In genomic region chr2:171371751-171372150, GRCm38 (mm10) we compare ENCODE assay signal across 24 mouse cellular contexts.
A peak's percentile ranks its signal among the peaks of the same experiment; 100 is the strongest.
DNase-seq lines count a peak whose midpoint lies in the region; ATAC-seq and TF ChIP-seq lines count a peak whose summit lies in the region.
"Had no signal": no experiment of that assay in that cellular context is flagged by ENCODE, and none has a peak within 500 bp of the region (broad histone marks: within the 10 kb centered on the region; RNA-seq: fewer than 3 reads in every experiment).

No protein-coding gene starts in this region.

- no peak for TF ChIP-seq CTCF in lung, embryonic 14.5 days (IDR thresholded peaks at IDR 0.05; ENCODE audit: low read depth)

- ATAC-seq in hindbrain, embryonic 12.5 days (ENCODE audit: low FRiP score) = 0 out of 2 replicates have a peak, but pooled peaks have one; percentile 32
- ATAC-seq in hindbrain, embryonic 14.5 days (ENCODE audit: low FRiP score) = no peak
- ATAC-seq in lung, embryonic 14.5 days (ENCODE audit: insufficient read depth) = peak; percentile 78; the same call in 1 of the 2 replicates
- ATAC-seq in neural tube, embryonic 11.5 days (ENCODE audit: insufficient read depth, low FRiP score, low TSS enrichment) = no peak
- ATAC-seq: hindbrain, embryonic 16.5 days; intestine, postnatal 0 days had no signal

- H3K4me2 ChIP-seq in hindbrain, embryonic 12.5 days (replicated peaks) = no peak overlapping the region
- H3K4me2 ChIP-seq in hindbrain, embryonic 14.5 days (replicated peaks) = no peak overlapping the region
- no peak overlapping the region for H3K4me2 ChIP-seq in lung, embryonic 14.5 days
- no peak overlapping the region for H3K4me2 ChIP-seq in neural tube, embryonic 11.5 days (ENCODE audit: low read depth)
- H3K4me2 ChIP-seq: liver, embryonic 15.5 days; neural tube, embryonic 13.5 days; stomach, embryonic 15.5 days had no signal

- H3K36me3 ChIP-seq in hindbrain, embryonic 12.5 days = no peaks in the 10 kb centered on the region
- no peaks in the 10 kb centered on the region for H3K36me3 ChIP-seq in hindbrain, embryonic 14.5 days (replicated peaks; ENCODE audit: control insufficient read depth, insufficient read depth)
- no peaks in the 10 kb centered on the region for H3K36me3 ChIP-seq in lung, embryonic 14.5 days (ENCODE audit: insufficient read depth)
- H3K36me3 ChIP-seq in neural tube, embryonic 11.5 days (ENCODE audit: control insufficient read depth, insufficient read depth, low read length) = no peaks in the 10 kb centered on the region
- H3K36me3 ChIP-seq: forebrain, embryonic 10.5 days; liver, embryonic 15.5 days; neural tube, embryonic 13.5 days; stomach, embryonic 15.5 days had no signal

- no peaks in the 10 kb centered on the region for H3K9me3 ChIP-seq in hindbrain, embryonic 12.5 days (replicated peaks)
- no peaks in the 10 kb centered on the region for H3K9me3 ChIP-seq in hindbrain, embryonic 14.5 days (ENCODE audit: control insufficient read depth, low read length)
- H3K9me3 ChIP-seq in lung, embryonic 14.5 days (ENCODE audit: low read depth, low read length) = no peaks in the 10 kb centered on the region
- H3K9me3 ChIP-seq in neural tube, embryonic 11.5 days (ENCODE audit: control insufficient read depth, low read length) = no peaks in the 10 kb centered on the region
- H3K9me3 ChIP-seq: forebrain, embryonic 10.5 days; liver, embryonic 15.5 days; neural tube, embryonic 13.5 days; stomach, embryonic 15.5 days had no signal

- H3K4me1 ChIP-seq in hindbrain, embryonic 12.5 days = no peaks in the 10 kb centered on the region
- no peaks in the 10 kb centered on the region for H3K4me1 ChIP-seq in hindbrain, embryonic 14.5 days (replicated peaks; ENCODE audit: control insufficient read depth, insufficient read depth, low read length)
- H3K4me1 ChIP-seq in lung, embryonic 14.5 days (ENCODE audit: insufficient read depth) = no peaks in the 10 kb centered on the region
- H3K4me1 ChIP-seq in neural tube, embryonic 11.5 days (ENCODE audit: control insufficient read depth, insufficient read depth, low read length) = no peaks in the 10 kb centered on the region
- H3K4me1 ChIP-seq: forebrain, embryonic 10.5 days; liver, embryonic 15.5 days; megakaryocyte, embryonic 14.5 days; neural tube, embryonic 13.5 days; stomach, embryonic 15.5 days had no signal

- H3K27ac ChIP-seq in hindbrain, embryonic 12.5 days = no peak overlapping the region
- no peak overlapping the region for H3K27ac ChIP-seq in hindbrain, embryonic 14.5 days
- no peak overlapping the region for H3K27ac ChIP-seq in lung, embryonic 14.5 days (ENCODE audit: low read depth)
- no peak overlapping the region for H3K27ac ChIP-seq in neural tube, embryonic 11.5 days (ENCODE audit: low read depth, low read length)
- H3K27ac ChIP-seq: forebrain, embryonic 10.5 days; gastrocnemius, adult 2 months; left cerebral cortex, adult 2 months; liver, embryonic 15.5 days; neural tube, embryonic 13.5 days; stomach, embryonic 15.5 days had no signal

- no peak overlapping the region for H3K9ac ChIP-seq in hindbrain, embryonic 12.5 days
- H3K9ac ChIP-seq in hindbrain, embryonic 14.5 days = no peak overlapping the region
- H3K9ac ChIP-seq in lung, embryonic 14.5 days = no peak overlapping the region
- H3K9ac ChIP-seq in neural tube, embryonic 11.5 days (ENCODE audit: low read length) = no peak overlapping the region
- H3K9ac ChIP-seq: liver, embryonic 15.5 days; neural tube, embryonic 13.5 days; stomach, embryonic 15.5 days had no signal

- no peaks in the 10 kb centered on the region for H3K27me3 ChIP-seq in hindbrain, embryonic 12.5 days
- no peaks in the 10 kb centered on the region for H3K27me3 ChIP-seq in hindbrain, embryonic 14.5 days (ENCODE audit: control insufficient read depth, insufficient read depth, low read length)
- no peaks in the 10 kb centered on the region for H3K27me3 ChIP-seq in lung, embryonic 14.5 days (ENCODE audit: insufficient read depth, low read length)
- H3K27me3 ChIP-seq in neural tube, embryonic 11.5 days (ENCODE audit: control insufficient read depth, insufficient read depth, low read length) = no peaks in the 10 kb centered on the region
- H3K27me3 ChIP-seq: liver, embryonic 15.5 days; megakaryocyte, embryonic 14.5 days; neural tube, embryonic 13.5 days; stomach, embryonic 15.5 days had no signal

- WGBS in hindbrain, embryonic 12.5 days = 53% methylated on average over 5 of the region's 5 CpGs
- WGBS in hindbrain, embryonic 14.5 days = 53% methylated on average over 5 of the region's 5 CpGs
- 13% methylated on average over 5 of the region's 5 CpGs for WGBS in lung, embryonic 14.5 days
- 35% methylated on average over 5 of the region's 5 CpGs for WGBS in neural tube, embryonic 11.5 days

- H3K4me3 ChIP-seq in hindbrain, embryonic 12.5 days = no peak overlapping the region
- no peak overlapping the region for H3K4me3 ChIP-seq in hindbrain, embryonic 14.5 days (replicated peaks; ENCODE audit: low read length)
- H3K4me3 ChIP-seq in lung, embryonic 14.5 days (ENCODE audit: low read depth, low read length) = no peak overlapping the region
- H3K4me3 ChIP-seq in neural tube, embryonic 11.5 days (ENCODE audit: low read depth, low read length) = no peak overlapping the region
- H3K4me3 ChIP-seq: forebrain, embryonic 10.5 days; gastrocnemius, adult 2 months; left cerebral cortex, adult 2 months; liver, embryonic 15.5 days; megakaryocyte, embryonic 14.5 days; neural tube, embryonic 13.5 days; stomach, embryonic 15.5 days had no signal

- no peak for DNase-seq in hindbrain, embryonic 14.5 days (ENCODE audit: low spot score)
- peak; percentile 52 for DNase-seq in lung, embryonic 14.5 days
- no peak for DNase-seq in lung, postnatal 14 days
- DNase-seq in embryo, embryonic 9.5 days (ENCODE audit: extremely low spot score) = peak; percentile 12
- peak; percentile 31 for DNase-seq in neural tube, embryonic 11.5 days (ENCODE audit: low spot score)
- no peak for DNase-seq in cerebellum, postnatal 10 days
- DNase-seq: adrenal gland, postnatal 14 days; cerebellum, adult 2 months; cerebellum, postnatal 36 days; gastrocnemius, adult 2 months; liver; midbrain, embryonic 14.5 days; right cerebral cortex, adult 18-20 months; right cerebral cortex, postnatal 4 days; thymus, postnatal 36 days had no signal

Comparison
In these comparisons a context has a peak if more than half of its experiments do, and no peak if none do; other contexts are left out.
1. ATAC-seq: peak in hindbrain, embryonic 12.5 days (single experiment) and lung, embryonic 14.5 days (single experiment); none in hindbrain, embryonic 14.5 days (single experiment) and neural tube, embryonic 11.5 days (single experiment).
2. DNase-seq: peak in lung, embryonic 14.5 days (single experiment), embryo, embryonic 9.5 days (single experiment) and neural tube, embryonic 11.5 days (single experiment); none in hindbrain, embryonic 14.5 days (single experiment), lung, postnatal 14 days (single experiment) and cerebellum, postnatal 10 days (0 of 2).